Mouse (Mus musculus): Measurements from ENCODE around the gene Rhox6.
"Not testable (repeated sequence)": the region's sequence is repeated elsewhere in the genome, so short reads cannot be mapped to it uniquely, and the experiment has no call there.

Rhox6 gene

DNA sequence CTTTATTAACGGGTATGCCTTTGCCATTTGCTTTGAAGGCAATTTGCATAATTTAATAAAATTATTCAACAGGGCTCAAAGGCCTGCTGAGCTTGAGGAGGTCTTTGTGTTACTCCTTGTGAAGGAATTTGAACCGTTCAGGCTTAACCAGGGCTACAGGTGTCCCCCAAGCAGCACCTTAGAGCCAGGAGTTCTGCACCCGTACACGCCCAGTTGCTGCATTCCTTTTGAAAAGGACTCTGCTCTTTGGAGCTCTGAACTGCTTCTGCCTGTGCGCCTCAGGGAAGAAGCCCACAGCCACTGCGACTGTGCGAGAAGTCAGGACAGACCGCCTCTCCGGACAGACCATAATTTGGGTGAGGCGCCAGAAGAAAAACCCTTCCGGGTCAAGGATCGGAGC lies at the start of gene Rhox6:
Rhox6 (plus strand) TSS at position 301 of the 400 bp plus-strand sequence.
- not testable (repeated sequence) for DNase-seq

DNA sequence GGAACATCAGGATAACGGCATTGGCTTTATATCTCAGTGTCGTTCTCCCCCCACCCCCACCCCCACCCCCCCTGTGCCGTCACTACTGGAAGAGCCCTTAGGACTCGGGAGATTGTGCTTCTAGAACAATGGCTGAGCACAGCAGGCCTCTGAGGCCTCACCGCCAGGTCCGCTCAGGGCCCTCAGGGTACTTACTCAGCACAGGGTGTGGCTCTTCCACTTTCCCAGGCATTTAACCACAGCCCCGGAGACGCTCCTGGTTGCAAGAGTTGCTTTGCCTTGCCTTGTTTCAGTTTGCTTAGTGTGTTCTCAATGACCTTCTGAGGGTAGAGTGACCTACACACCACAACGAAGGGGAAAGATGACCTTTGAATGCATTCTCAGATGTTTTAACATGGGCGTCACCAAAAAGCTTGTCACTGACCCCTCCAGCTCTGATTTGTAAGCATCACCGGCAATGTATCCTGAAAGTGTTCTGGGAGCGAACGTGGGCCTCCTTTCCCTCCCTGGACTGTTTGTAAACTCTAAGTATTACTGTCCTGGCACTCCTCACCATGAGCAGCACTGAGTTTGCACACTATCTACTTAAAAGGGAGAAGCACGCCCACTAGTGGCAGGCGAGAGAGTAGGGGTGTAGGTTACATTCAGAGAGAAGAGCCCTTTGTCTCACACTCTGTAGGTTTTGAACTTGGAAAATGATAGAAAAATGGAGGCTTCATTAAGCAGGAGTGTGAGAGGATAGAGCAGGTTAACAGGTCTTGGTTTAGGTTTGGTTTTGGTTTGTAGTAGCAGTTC lies 19.2 kb upstream of the Rhox6 start:
- no peak for DNase-seq

GRCm38 (mm10) chrX:37809396-37809795 lies 17.3 kb upstream of the Rhox6 start:
- DNase-seq = no peak

GRCm38 (mm10) chrX:37811179-37811578 lies 15.5 kb upstream of the Rhox6 start:
- peak; percentile 26 for DNase-seq

- DNase-seq = no peak
Observed at GRCm38 (mm10) chrX:37815665-37816064, 11.0 kb upstream of the Rhox6 start.

GRCm38 (mm10) chrX:37831386-37831785 lies 4.7 kb downstream of the Rhox6 start, which contains the start of gene Rhox7a:
Gene Rhox7a, plus strand, starts transcription at chrX:37831686.
- not testable (repeated sequence) for DNase-seq

DNA sequence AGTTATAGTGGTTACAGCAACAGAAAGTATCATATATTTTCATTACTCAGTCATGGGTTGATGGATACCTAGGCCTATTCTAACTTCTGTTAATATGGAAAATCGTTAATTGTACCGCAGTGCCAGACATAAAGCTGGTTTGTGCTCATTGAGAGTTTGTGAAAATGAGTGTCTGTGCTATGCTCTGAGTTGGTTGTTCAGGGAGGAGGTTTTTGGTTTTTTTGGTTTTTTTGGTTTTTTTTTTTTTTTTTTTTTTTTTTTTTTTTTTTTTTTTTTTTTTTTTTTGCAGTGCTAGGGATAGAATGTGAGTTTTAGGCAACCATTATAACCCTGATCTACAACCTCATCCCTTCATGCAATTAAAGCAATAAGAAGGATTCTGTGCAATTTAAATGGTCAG lies 44.9 kb downstream of the Rhox6 start:
- DNase-seq = no peak

DNA sequence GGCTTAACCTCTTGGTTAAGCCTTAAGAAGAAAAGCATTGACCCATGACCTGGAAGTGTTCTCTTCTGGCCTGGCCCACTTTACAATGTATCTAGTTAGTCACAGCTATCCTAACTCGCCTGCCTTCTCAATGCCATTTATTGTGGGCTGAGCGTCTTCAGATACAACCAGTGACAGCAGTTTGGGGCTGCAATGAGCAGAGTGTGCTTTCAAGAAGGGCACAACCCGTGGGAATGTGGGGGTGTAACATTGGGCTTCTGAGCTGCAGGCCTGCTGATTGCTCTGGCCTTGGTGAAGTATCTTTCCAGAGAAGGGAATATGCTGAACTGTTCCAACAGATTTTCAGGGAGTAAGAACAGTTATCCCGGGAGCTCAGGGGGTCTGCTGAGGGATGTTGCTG lies 52.1 kb downstream of the Rhox6 start, which contains the start of gene Rhox8:
Rhox8 (minus strand) TSS at position 101 of the 400 bp plus-strand sequence.
- no peak for DNase-seq
